Comparison of ENCODE assay signal across 8 mouse cellular contexts in genomic region chr9:114690119-114690601, GRCm38 (mm10). TPM values are rescaled to one million over a fixed set of nuclear protein-coding genes. Genes with fewer than 3 reads are reported as not detected.
DNase-seq lines count a peak whose midpoint lies in the region; ATAC-seq and TF ChIP-seq lines count a peak whose summit lies in the region.

No protein-coding gene starts in this region.

- no peak for ATAC-seq in G1E (ENCODE audit: extremely low read depth, insufficient number of reproducible peaks, low FRiP score, poor library complexity, severe bottlenecking)
- no peak for ATAC-seq in limb, embryonic 13.5 days (ENCODE audit: low FRiP score, low read depth)
- ATAC-seq in midbrain, embryonic 15.5 days (replicated peaks): no peak

- H3K4me3 ChIP-seq in G1E (ENCODE audit: low read depth, low read length): peak overlapping the region; percentile 10; the same call in 1 of the 2 replicates
- peak overlapping the region; percentile 93 for H3K4me3 ChIP-seq in limb, embryonic 13.5 days
- peak overlapping the region; percentile 89 for H3K4me3 ChIP-seq in midbrain, embryonic 15.5 days

- H3K27me3 ChIP-seq in G1E (ENCODE audit: insufficient read depth, low read length): no peaks in the 10 kb centered on the region
- H3K27me3 ChIP-seq in limb, embryonic 13.5 days: no peaks in the 10 kb centered on the region
- H3K27me3 ChIP-seq in midbrain, embryonic 15.5 days (replicated peaks): no peaks in the 10 kb centered on the region

- no peak overlapping the region for H3K27ac ChIP-seq in limb, embryonic 13.5 days
- H3K27ac ChIP-seq in midbrain, embryonic 15.5 days: 0 out of 2 replicates have a peak overlapping the region, but pooled peaks have one; percentile 97

- H3K4me2 ChIP-seq in limb, embryonic 13.5 days (replicated peaks): peak overlapping the region; percentile 93
- peak overlapping the region; percentile 61 for H3K4me2 ChIP-seq in midbrain, embryonic 15.5 days

- peaks cover 25% of the 10 kb centered on the region for H3K4me1 ChIP-seq in G1E (ENCODE audit: insufficient read depth, low read depth, low read length)
- H3K4me1 ChIP-seq in limb, embryonic 13.5 days: peaks cover 24% of the 10 kb centered on the region
- H3K4me1 ChIP-seq in midbrain, embryonic 15.5 days: peaks cover 38% of the 10 kb centered on the region

- no peaks in the 10 kb centered on the region for H3K9me3 ChIP-seq in G1E (replicated peaks)
- no peaks in the 10 kb centered on the region for H3K9me3 ChIP-seq in limb, embryonic 13.5 days
- H3K9me3 ChIP-seq in midbrain, embryonic 15.5 days: no peaks in the 10 kb centered on the region

- no peak for TF ChIP-seq CTCF in G1E (IDR thresholded peaks at IDR 0.05; ENCODE audit: low read depth, low read length)

- peaks cover 44% of the 10 kb centered on the region for H3K36me3 ChIP-seq in G1E (replicated peaks)
- peaks cover 34% of the 10 kb centered on the region for H3K36me3 ChIP-seq in limb, embryonic 13.5 days
- peaks cover 11% of the 10 kb centered on the region; the same call in 1 of the 2 replicates for H3K36me3 ChIP-seq in midbrain, embryonic 15.5 days (replicated peaks)

- 10% methylated on average over 10 of the region's 10 CpGs for WGBS in limb, embryonic 13.5 days
- 10% methylated on average over 10 of the region's 10 CpGs for WGBS in midbrain, embryonic 15.5 days

- DNase-seq in 3T3-L1 (ENCODE audit: low read depth, low spot score): peak; percentile 71
- no peak for DNase-seq in G1E (ENCODE audit: low spot score)
- peak; percentile 80 for DNase-seq in fibroblast of lung, adult 2 months (ENCODE audit: low read depth)
- DNase-seq in B cell, adult 2 months: no peak
- DNase-seq in right cerebral cortex, adult 2 months (ENCODE audit: low spot score in 2 of 2): no peak
- no peak for DNase-seq in frontal cortex, postnatal 10 days (ENCODE audit: low spot score in 2 of 2)

- peak overlapping the region; percentile 94 for H3K9ac ChIP-seq in limb, embryonic 13.5 days
- H3K9ac ChIP-seq in midbrain, embryonic 15.5 days: peak overlapping the region; percentile 90

RNA-seq across cellular contexts. Expression of gene Dync1li1, which starts 1.6 kb away (rescaled TPM):
- total RNA-seq in G1E (2014; fragmentation: Nextera tagmentation) (30.0 and 34.8 TPM in 2 replicates), G1E (2017) (52.6 and 57.2 TPM in 2 replicates)
- polyA plus RNA-seq in G1E (2012): 19.6 and 21.2 TPM in 2 replicates
- polyA plus RNA-seq in limb, embryonic 13.5 days (2015; fragmentation: Nextera tagmentation; extraction: Ambion mirVana): 65.7 and 67.8 TPM in 2 replicates
- 140 and 154 TPM in 2 replicates for polyA plus RNA-seq in midbrain, embryonic 15.5 days (2015; fragmentation: Nextera tagmentation; extraction: Ambion mirVana)

RNA-seq across cellular contexts. Expression of gene Cmtm6, which starts 40.8 kb away (rescaled TPM):
- total RNA-seq in G1E (2014; fragmentation: Nextera tagmentation) (20.9 and 23.9 TPM in 2 replicates), G1E (2017) (41.4 and 42.5 TPM in 2 replicates)
- polyA plus RNA-seq in G1E (2012): 7.5 and 8.7 TPM in 2 replicates
- 28.9 and 32.0 TPM in 2 replicates for polyA plus RNA-seq in limb, embryonic 13.5 days (2015; fragmentation: Nextera tagmentation; extraction: Ambion mirVana)
- polyA plus RNA-seq in midbrain, embryonic 15.5 days (2015; fragmentation: Nextera tagmentation; extraction: Ambion mirVana): 18.3 TPM in 2 replicates

RNA-seq across cellular contexts. Expression of gene Cnot10, which starts 50.2 kb away (rescaled TPM):
- total RNA-seq in G1E (2014; fragmentation: Nextera tagmentation) (32.2 and 40.4 TPM in 2 replicates), G1E (2017) (45.0 and 45.8 TPM in 2 replicates)
- 21.1 and 21.2 TPM in 2 replicates for polyA plus RNA-seq in G1E (2012)
- polyA plus RNA-seq in limb, embryonic 13.5 days (2015; fragmentation: Nextera tagmentation; extraction: Ambion mirVana): 75.1 and 75.9 TPM in 2 replicates
- 57.4 and 61.0 TPM in 2 replicates for polyA plus RNA-seq in midbrain, embryonic 15.5 days (2015; fragmentation: Nextera tagmentation; extraction: Ambion mirVana)

Comparison
In these comparisons a context has a peak if more than half of its experiments do, and no peak if none do; other contexts are left out.
1. DNase-seq: peak in 3T3-L1 (single experiment) and fibroblast of lung, adult 2 months (single experiment); none in G1E (single experiment), B cell, adult 2 months (0 of 2), right cerebral cortex, adult 2 months (0 of 2) and frontal cortex, postnatal 10 days (0 of 2).
2. H3K4me3 ChIP-seq: peak in every context shown above with its lines; median percentile 93 in limb, embryonic 13.5 days; 89 in midbrain, embryonic 15.5 days; 10 in G1E.